Mouse (Mus musculus) adrenal gland, adult 2 months (tissue): ENCODE data around the gene Nags. TPM values are rescaled to one million over a fixed set of nuclear protein-coding genes. Genes with fewer than 3 reads are reported as not detected.
A peak's percentile ranks its signal among the peaks of the same experiment; 100 is the strongest.
"Not testable (repeated sequence)": the region's sequence is repeated elsewhere in the genome, so short reads cannot be mapped to it uniquely, and the experiment has no call there.

ENCODE experiments used
- DNase-seq: peaks from one replicate; pipeline ENCODE4 v3.0.0; 2021
- polyA plus RNA-seq: library from polyadenylated mRNA; depleted of rRNA; stranded (reverse); fragments of >200 nt; gene quantifications from 2 replicates; pipeline ENCODE4 v1.2.3, GENCODE M21; 2012
- total RNA-seq, 2 experiments: library from RNA; stranded (reverse); gene quantifications; 2 replicates each; pipeline ENCODE4 v1.2.3; 2021

The Nags gene
- total and polyA plus RNA-seq, 3 experiments: 0.29 to 1.8 (median 0.34) TPM

GRCm38 (mm10) chr11:102156786-102157089 lies 11.4 kb downstream of the Nags start:
- no peak for DNase-seq

GRCm38 (mm10) chr11:102158024-102158423 lies 12.7 kb downstream of the Nags start:
- DNase-seq: not testable (repeated sequence)

GRCm38 (mm10) chr11:102159781-102160180 lies 14.5 kb downstream of the Nags start:
- no peak for DNase-seq

- DNase-seq: no peak
Measured at GRCm38 (mm10) chr11:102165971-102166722, 20.8 kb downstream of the Nags start.

DNA sequence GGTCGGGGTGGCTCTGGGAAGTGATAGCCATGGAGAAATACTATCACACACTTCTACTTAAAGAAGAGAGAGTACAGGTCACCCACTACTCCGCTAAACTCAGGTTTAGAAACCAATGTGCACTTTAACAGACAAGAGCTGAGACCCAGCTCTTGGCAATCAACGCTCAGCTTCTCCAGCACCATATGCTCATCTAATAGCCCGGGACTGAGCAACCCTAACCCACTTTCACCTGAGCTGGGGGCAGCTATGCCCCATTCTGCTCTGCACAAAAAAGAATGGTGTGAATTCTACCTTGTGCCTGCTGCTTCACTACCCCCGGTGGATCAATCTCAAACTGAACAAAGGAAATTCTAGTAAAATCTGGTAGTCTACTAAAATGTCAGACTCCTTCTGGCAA lies 22.2 kb downstream of the Nags start:
- DNase-seq: no peak

DNA sequence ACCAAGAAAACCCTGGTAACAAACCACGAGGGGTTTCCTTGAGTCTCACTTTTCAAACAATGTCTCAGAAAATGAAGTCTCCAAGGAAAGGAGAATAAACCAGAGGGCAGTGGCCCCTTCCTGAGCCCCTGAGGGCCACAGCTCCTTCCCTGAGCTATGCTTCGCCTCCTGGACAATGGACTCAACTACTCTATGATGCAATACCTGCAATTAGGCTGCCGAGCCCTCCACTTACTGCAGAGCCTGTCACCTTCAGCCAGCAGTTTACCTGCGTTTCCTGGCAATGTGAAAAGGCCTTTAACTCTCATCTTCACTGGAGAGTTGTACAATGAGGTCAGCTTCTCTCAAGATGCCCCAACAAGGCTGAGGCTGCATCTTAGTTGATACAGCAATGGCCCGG lies 23.4 kb downstream of the Nags start:
- no peak for DNase-seq

- no peak for DNase-seq
Measured at GRCm38 (mm10) chr11:102179836-102180235, 34.5 kb downstream of the Nags start.

DNA sequence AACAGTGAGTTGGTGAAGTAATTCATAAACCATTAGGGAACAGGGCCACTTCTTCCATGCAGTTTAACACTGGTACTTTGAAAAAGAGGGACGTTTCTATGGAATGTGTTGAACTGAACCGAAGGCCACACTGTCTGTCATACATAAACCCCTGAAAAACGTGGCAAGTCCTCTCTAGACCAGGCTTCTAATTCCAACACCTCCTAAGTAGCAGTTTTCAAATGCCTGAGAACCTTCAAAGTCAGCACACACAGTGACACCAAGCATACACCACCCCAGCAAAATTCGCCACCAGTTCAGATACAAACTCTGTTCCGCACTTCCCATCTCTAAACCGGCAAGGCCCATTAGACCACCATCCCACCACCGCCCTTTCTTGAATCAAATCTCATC lies 38.9 kb downstream of the Nags start:
- DNase-seq: no peak

GRCm38 (mm10) chr11:102184646-102185495 lies 39.6 kb downstream of the Nags start, which contains the start of gene Lsm12:
TSS of gene Lsm12 (minus strand) at chr11:102185296.
- peak; percentile 98 for DNase-seq

- no peak for DNase-seq
Measured at GRCm38 (mm10) chr11:102185677-102186076, 40.4 kb downstream of the Nags start.

DNA sequence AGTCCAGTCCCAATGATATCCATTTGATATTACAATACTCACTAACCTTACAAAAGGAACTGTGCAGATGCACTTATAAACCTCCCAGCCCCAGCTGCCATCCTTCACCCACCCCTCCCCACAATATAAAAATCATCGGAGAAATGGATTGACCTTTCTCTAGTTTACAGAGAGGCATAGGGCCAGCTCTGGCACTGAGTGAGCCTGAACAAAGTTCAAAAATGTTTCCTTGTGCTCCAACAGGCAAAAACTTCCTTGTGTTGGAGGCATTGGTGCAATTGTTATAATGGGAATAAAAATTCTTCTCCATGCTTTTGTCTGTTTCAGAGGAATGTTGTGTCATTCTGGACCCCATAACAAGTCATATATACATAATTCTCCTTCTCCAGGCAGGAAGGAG lies 40.9 kb downstream of the Nags start:
- DNase-seq: no peak

- DNase-seq: no peak
Measured at GRCm38 (mm10) chr11:102188980-102189379, 43.7 kb downstream of the Nags start.

DNA sequence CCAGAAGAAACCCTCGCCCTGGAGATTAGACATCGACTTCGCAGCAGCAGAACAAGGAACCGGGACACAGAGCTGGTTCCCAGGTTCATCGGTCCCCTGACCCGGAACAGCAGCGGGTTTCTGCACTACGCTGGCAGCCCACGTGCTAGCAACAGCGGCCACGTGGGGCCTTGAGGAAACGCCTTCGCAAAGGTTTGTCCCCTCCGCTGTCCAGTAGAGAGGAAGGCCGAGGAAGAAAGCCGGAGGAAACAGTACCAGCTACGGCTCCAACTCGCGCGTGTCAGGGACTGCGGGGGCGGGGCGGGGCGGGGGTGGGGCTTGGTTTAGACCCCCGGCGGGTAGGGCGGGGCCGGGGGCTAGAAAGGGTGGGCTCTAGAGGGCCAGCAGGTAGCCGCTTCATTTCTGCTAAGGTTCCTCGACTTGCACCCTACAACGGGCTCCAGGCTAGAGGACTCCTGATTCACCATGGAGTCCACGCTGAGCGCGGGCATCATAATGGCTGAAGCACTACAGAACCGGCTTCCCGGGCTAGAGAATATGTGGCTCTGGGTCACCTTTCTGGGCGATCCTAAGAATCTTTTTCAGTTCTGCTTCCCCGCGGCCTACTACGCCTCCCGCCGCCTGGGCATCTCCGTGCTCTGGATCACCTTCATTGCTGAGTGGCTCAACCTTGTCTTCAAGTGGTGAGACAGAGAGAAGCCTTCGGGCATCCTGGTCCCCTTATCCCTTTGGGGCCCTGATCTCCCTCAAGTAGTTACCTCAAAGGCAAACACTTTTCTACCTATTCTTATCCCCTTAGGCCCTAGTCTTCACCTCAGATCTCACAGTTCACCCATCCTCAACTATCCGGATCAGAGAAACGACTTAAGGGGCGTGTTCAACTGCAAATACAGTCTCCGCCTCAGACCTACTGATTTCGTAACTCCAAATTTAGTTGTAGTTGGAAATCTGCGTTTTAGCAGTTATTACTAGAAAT lies 44.4 kb downstream of the Nags start, which contains the start of gene G6pc3:
TSS of gene G6pc3 (plus strand) at position 160 of the 976 bp plus-strand sequence.
- DNase-seq: peak; percentile 96

DNA sequence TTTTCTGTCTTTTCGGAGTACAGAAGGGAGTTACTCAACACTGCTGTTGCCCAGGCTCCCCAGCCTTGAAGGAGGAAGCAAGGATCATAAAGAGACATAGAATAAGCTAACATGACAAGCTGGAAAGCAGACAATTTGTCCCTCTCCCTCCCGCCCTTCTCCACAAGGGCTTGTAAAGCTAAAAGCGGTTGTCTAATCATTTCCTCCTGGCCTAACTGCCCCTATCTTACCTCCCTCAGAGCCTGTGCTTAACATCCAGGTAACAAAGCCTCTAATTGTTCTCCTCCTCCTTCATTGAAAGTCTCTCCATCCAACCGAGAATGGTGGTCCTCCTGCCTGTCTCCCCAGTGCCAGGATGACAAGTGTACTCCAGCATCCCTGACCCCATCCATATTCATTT lies 45.5 kb downstream of the Nags start:
- no peak for DNase-seq

DNA sequence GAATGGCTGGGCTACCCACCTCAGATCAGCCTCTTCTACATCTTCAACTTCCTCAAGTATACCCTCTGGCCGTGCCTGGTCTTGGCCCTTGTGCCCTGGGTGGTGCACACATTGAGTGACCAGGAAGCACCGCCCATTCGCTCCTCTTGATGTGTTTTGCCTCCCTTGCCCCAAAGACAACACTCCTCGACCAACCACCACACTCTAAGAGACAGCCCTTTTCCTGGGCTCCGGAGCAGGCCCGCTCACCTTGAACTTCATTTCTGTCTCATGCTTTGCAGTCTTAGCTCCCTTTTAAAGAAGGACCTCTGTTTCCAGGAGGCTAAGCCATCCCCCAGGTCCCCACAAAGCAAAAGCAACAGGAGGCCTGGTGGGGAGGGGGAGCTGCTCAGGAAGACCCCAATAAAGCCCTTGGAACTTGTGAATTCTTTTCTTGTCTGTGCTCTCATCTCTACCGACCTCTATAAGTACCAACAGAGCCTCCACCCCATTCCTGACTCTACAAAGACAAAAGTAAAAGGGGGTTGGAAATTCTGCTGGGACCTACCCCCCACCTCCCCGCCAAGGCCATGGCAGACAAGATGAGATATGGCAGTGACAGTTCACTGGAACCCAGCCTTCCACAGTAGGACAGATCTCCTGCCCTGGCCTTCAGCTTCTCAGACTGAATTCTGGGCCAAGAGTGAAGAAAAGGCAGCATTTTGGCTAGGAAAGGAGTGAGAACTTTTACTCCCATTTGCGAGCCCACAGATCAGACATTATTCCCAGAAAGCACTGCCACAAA lies 48.5 kb downstream of the Nags start:
- DNase-seq: peak; percentile 84

- DNase-seq: no peak
Measured at GRCm38 (mm10) chr11:102196018-102196797, 50.9 kb downstream of the Nags start.

DNA sequence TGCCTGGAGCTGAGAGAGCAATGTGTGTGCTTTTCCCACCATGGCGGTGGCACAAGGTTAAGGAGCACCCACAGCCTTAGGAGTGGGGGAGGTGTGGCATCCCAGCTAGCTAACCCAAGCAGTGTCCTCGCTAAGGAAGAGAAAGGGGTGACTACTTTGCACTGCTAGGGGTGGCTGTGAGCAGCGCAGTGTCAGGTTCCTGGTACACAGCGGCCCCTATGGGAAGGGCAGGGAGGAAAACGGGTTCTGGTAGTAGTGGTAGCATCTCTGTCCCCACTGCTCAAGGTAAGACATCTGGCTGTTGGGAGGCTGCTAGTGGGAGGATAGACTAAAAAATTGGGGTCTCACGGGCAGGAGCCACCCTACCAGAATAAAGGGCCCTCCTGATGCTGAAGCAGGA lies 52.9 kb downstream of the Nags start:
- no peak for DNase-seq
